Mouse (Mus musculus): Measurements from ENCODE around the gene Efcc1. TPM values are rescaled to one million over a fixed set of nuclear protein-coding genes. Genes with fewer than 3 reads are reported as not detected.

The Efcc1 gene
- polyA plus RNA-seq, 1 experiment from 2014 or later: 3.8 TPM

DNA sequence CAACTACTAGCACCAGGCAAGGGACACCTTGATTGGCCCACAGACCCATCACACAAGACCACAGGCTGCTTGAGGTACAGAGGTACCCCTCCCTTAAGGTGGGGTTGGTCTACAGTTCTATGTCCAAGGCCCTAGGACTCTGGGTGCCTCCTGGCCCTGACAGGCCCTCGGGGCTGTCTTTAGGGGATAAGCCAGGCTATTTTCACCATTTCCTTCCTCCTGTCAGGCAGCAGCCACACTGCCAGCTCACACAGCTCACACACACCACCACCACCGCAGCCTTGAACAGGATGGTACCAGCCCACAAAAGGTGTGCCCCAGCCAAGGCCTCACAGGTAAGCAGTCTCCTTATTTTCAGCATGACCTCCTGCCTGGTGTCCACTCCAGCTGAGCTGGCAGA lies 47.2 kb downstream of the Efcc1 start, which contains the start of gene Gp9:
Gp9 (plus strand) TSS at position 231 of the 400 bp plus-strand sequence.
- no peak for TF ChIP-seq CTCF (IDR thresholded peaks at IDR 0.05; ENCODE audit: low read depth)
- no peak within 1 kb of the TSS for H3K4me3 ChIP-seq (ENCODE audit: low read depth, low read length)
- no peak within 1 kb of the TSS for H3K27ac ChIP-seq (ENCODE audit: low read depth)

DNA sequence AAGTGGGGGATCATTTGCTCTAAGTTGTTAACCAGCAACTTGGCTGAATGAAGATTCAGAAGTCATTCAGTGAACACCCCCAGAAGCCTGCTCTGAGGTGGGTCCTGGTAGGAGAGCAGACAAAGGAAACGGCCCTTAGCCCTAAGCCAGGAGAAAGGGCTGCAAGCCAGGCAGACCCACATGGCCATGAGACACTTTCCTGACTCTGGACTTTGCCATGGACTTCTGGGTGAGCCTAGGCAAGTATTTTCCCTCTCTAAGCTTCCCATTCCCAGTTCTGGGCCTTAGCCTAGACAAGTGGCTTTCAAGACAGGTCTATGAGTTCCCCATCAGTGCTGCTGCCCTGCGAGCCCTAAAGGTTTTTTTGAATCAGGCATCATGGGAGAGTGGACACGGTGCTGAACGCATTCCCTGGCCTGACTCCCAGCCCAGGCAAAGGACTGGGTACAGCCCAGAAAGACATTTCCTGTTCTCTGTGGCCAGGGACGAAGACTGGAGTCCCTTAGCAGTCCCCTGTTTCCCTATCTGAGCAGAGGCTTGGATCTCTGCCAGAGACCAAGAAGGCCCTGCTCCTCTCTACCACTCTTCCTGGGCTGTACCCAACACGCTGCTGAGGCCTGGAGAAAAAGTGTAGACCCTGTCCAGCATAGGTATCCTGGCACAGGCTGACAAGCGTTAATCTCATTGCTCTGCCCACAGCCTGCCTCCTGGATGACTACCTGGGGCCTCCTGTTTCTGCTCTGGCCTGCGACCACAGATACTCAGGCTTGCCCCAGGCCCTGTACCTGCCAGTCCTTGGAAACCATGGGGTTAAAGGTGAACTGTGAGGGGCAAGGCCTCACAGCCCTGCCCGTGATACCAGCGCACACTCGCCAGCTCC lies 47.9 kb downstream of the Efcc1 start:
- no peaks in the 10 kb centered on the region for H3K9me3 ChIP-seq (ENCODE audit: low read depth, low read length)
- H3K9ac ChIP-seq: no peak overlapping the region
- no peak overlapping the region for H3K27ac ChIP-seq (ENCODE audit: low read depth)
- peak; percentile 44; the same call in 1 of the 2 replicates for ATAC-seq (ENCODE audit: insufficient read depth)
- H3K4me2 ChIP-seq: no peak overlapping the region
- no peak overlapping the region for H3K4me3 ChIP-seq (ENCODE audit: low read depth, low read length)
- H3K36me3 ChIP-seq (ENCODE audit: insufficient read depth): no peaks in the 10 kb centered on the region
- H3K4me1 ChIP-seq (ENCODE audit: insufficient read depth): no peaks in the 10 kb centered on the region
- peak; percentile 52 for DNase-seq
- 58% methylated on average over 11 of the region's 11 CpGs for WGBS
- TF ChIP-seq CTCF (IDR thresholded peaks at IDR 0.05; ENCODE audit: low read depth): no peak
- no peaks in the 10 kb centered on the region for H3K27me3 ChIP-seq (ENCODE audit: insufficient read depth, low read length)

More for the DNA sequence above, 47.2 kb downstream of the Efcc1 start, which contains the start of gene Gp9:
- Histone ChIP-seq H3K4me1 (ENCODE audit: insufficient read depth) (no peaks in the 10 kb centered on the region), H3K4me2 (no peak within 1 kb of the TSS), H3K27me3 (ENCODE audit: insufficient read depth, low read length) (no peaks in the 10 kb centered on the region), H3K36me3 (ENCODE audit: insufficient read depth) (no peaks in the 10 kb centered on the region), H3K9ac (no peak within 1 kb of the TSS), H3K9me3 (ENCODE audit: low read depth, low read length) (no peaks in the 10 kb centered on the region)
- no peak for ATAC-seq (ENCODE audit: insufficient read depth)
- WGBS: 57% methylated on average over 2 of the region's 2 CpGs
- DNase-seq: no peak

DNA sequence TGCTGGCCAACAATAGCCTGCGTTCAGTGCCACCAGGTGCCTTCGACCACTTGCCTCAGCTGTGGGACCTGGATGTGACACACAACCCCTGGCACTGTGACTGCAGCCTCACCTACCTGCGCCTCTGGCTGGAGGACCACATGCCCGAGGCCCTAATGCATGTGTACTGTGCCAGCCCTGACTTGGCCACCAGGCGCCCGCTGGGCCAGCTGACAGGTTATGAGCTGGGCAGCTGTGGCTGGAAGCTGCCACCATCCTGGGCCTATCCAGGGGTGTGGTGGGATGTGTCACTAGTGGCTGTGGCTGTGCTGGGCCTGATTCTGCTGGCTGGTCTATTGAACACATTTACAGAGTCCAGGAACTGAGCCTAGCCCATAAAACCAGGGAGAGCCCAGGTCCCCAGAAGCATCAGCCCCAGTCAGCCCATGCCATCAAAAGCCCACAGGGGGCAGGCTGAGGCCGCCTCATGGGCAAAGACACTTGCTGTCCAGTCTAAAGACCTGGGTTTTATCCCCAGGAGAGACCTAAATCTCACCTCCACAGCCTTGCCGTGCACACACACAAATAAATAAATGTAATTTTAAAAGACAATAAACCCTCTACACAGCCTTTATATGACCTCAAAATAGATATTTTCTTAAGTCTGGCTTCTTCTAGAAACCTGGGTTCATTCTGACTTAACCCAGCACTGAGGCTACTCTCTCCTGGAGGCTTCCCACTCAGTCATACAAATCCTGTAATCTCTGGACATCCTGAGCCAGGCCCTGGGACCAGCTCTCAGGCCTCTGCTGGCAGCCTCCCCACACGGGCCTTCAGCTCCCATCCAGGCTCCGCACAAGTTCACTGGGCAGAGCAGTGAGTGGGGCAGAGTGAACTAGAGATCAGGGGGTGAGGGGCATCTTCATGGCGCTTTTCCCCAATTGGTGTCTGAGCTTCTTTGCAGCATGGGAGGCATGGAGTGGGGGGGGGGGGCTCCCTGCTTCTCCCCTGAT lies 48.8 kb downstream of the Efcc1 start:
- H3K4me3 ChIP-seq (ENCODE audit: low read depth, low read length): no peak overlapping the region
- DNase-seq (peak; percentile 7), ATAC-seq (ENCODE audit: insufficient read depth) (no peak)
- no peaks in the 10 kb centered on the region for H3K9me3 ChIP-seq (ENCODE audit: low read depth, low read length)
- no peak overlapping the region for H3K9ac ChIP-seq
- WGBS: 84% methylated on average over 11 of the region's 11 CpGs
- no peaks in the 10 kb centered on the region for H3K4me1 ChIP-seq (ENCODE audit: insufficient read depth)
- TF ChIP-seq CTCF (IDR thresholded peaks at IDR 0.05; ENCODE audit: low read depth): peak; percentile 30
- no peak overlapping the region for H3K4me2 ChIP-seq
- H3K27ac ChIP-seq (ENCODE audit: low read depth): no peak overlapping the region
- no peaks in the 10 kb centered on the region for H3K36me3 ChIP-seq (ENCODE audit: insufficient read depth)
- no peaks in the 10 kb centered on the region for H3K27me3 ChIP-seq (ENCODE audit: insufficient read depth, low read length)

DNA sequence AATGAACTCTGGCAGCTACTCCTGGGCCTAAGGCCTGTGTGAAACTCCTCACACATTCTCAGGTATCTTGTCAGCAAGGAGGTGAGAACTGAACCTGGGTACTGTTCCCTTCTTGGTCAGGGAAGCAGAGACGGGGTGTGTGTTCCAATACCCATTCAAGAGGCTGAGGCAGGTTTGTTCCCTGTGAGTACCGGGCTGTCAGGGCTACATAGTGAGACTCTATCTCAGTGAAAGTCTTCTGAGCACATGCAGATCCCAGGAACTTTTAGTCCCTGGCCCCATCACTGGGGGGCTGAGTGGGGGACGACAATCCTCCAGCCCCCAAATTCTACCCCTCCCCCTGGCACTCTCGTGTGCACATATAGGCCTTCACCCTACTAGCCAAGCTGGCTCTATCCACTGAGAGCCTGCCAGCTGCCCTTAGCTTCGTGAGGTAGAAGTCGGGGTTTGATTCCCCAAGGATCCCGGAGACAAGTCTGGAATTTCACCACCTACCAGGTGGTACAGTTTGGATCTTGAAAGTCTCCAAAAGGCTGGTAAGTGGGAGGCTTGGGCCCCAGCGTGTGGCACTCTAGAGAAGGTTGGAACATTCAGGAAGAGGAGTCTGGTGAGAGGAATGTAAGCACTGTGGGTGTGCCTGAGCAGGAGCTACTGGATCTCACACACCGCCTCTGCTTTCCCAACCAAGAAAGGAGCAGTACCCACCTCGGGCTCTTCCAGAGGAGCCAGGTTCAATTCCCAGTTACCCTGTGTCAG lies 50.1 kb downstream of the Efcc1 start:
- ATAC-seq (ENCODE audit: insufficient read depth): no peak
- Histone ChIP-seq H3K4me2 (no peak overlapping the region), H3K27ac (ENCODE audit: low read depth) (no peak overlapping the region), H3K27me3 (ENCODE audit: insufficient read depth, low read length) (no peaks in the 10 kb centered on the region), H3K9ac (no peak overlapping the region), H3K4me1 (ENCODE audit: insufficient read depth) (no peaks in the 10 kb centered on the region), H3K9me3 (ENCODE audit: low read depth, low read length) (no peaks in the 10 kb centered on the region), H3K4me3 (ENCODE audit: low read depth, low read length) (no peak overlapping the region), H3K36me3 (ENCODE audit: insufficient read depth) (no peaks in the 10 kb centered on the region)
- no peak for TF ChIP-seq CTCF (IDR thresholded peaks at IDR 0.05; ENCODE audit: low read depth)
- 76% methylated on average over 10 of the region's 10 CpGs for WGBS
- DNase-seq: no peak

DNA sequence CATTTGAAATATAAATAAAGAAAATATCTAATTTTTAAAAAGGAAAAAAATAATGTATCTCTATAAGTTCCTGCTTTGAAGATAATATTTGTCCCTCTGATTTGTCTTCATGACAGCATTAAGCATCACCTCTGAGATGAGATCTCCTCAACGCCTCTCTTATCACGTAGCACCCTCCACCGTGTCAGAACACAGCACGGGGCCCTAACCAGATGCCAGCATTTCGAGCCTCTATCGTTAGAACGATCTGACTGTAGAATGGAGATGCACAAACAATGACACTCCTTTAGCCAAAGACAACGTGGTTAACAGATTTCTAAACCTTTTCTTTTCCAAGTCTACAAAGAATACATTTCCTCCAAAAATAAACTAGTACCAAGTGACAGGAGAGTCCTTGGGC lies 53.4 kb downstream of the Efcc1 start:
- H3K4me2 ChIP-seq: no peak overlapping the region
- no peaks in the 10 kb centered on the region for H3K9me3 ChIP-seq (ENCODE audit: low read depth, low read length)
- no peak overlapping the region for H3K9ac ChIP-seq
- H3K4me3 ChIP-seq (ENCODE audit: low read depth, low read length): no peak overlapping the region
- no peaks in the 10 kb centered on the region for H3K27me3 ChIP-seq (ENCODE audit: insufficient read depth, low read length)
- no peaks in the 10 kb centered on the region for H3K36me3 ChIP-seq (ENCODE audit: insufficient read depth)
- no peak for DNase-seq
- no peak for ATAC-seq (ENCODE audit: insufficient read depth)
- WGBS: 32% methylated on average over 8 of the region's 8 CpGs
- H3K4me1 ChIP-seq (ENCODE audit: insufficient read depth): no peaks in the 10 kb centered on the region
- no peak overlapping the region for H3K27ac ChIP-seq (ENCODE audit: low read depth)
- no peak for TF ChIP-seq CTCF (IDR thresholded peaks at IDR 0.05; ENCODE audit: low read depth)

DNA sequence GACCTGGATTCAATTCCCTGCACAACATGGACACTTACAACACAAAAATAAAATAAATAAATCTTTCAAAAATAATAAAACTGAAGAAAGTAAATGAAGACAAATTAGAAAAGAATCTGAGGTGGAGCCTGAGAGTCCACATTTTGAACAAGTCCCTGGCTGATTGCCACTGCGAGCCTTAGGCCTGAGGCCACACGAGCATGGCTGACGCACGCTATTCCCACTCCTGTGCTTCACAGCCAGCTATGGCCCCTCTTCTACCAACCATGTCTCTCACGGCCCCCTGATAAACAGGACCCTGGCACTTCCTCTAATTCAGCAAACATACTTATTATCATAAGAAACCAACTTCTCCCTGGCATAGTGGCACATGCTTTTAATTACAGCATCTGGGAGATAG lies 56.0 kb downstream of the Efcc1 start:
- Histone ChIP-seq H3K9me3 (ENCODE audit: low read depth, low read length) (no peaks in the 10 kb centered on the region), H3K4me2 (no peak overlapping the region), H3K4me3 (ENCODE audit: low read depth, low read length) (no peak overlapping the region), H3K36me3 (ENCODE audit: insufficient read depth) (peaks cover under 1% of the 10 kb centered on the region; the same call in 1 of the 2 replicates), H3K9ac (no peak overlapping the region), H3K4me1 (ENCODE audit: insufficient read depth) (peaks cover 7% of the 10 kb centered on the region; the same call in 1 of the 2 replicates), H3K27ac (ENCODE audit: low read depth) (no peak overlapping the region), H3K27me3 (ENCODE audit: insufficient read depth, low read length) (no peaks in the 10 kb centered on the region)
- no peak for TF ChIP-seq CTCF (IDR thresholded peaks at IDR 0.05; ENCODE audit: low read depth)
- ATAC-seq (ENCODE audit: insufficient read depth): no peak
- no peak for DNase-seq
- 64% methylated on average over 5 of the region's 5 CpGs for WGBS
